In genomic region chrX:100774341-100774811, GRCm38 (mm10) we compare ENCODE assay signal across 8 mouse cellular contexts. TPM values are rescaled to one million over a fixed set of nuclear protein-coding genes. Genes with fewer than 3 reads are reported as not detected.
DNase-seq lines count a peak whose midpoint lies in the region; ATAC-seq and TF ChIP-seq lines count a peak whose summit lies in the region.

No protein-coding gene starts in this region.

- H3K4me1 ChIP-seq in embryonic facial prominence, embryonic 12.5 days = 0 out of 2 replicates have a peak, but pooled peaks cover 2% of the 10 kb centered on the region
- H3K4me1 ChIP-seq in heart, embryonic 11.5 days (ENCODE audit: control insufficient read depth, insufficient read depth, low read length) = no peaks in the 10 kb centered on the region
- H3K4me1 ChIP-seq in kidney, embryonic 14.5 days (ENCODE audit: control insufficient read depth, insufficient read depth, low read length) = no peaks in the 10 kb centered on the region

- 25% methylated on average over 23 of the region's 23 CpGs for WGBS in embryonic facial prominence, embryonic 12.5 days
- WGBS in heart, embryonic 11.5 days (ENCODE audit: insufficient replicate concordance) = 6% methylated on average over 23 of the region's 23 CpGs
- WGBS in kidney, embryonic 14.5 days = 21% methylated on average over 23 of the region's 23 CpGs

- peaks cover 2% of the 10 kb centered on the region for H3K79me3 ChIP-seq in C2C12 (ENCODE audit: low read depth)

- H3K9me3 ChIP-seq in embryonic facial prominence, embryonic 12.5 days = no peaks in the 10 kb centered on the region
- H3K9me3 ChIP-seq in heart, embryonic 11.5 days (replicated peaks; ENCODE audit: control insufficient read depth, low read length) = no peaks in the 10 kb centered on the region
- no peaks in the 10 kb centered on the region for H3K9me3 ChIP-seq in kidney, embryonic 14.5 days (ENCODE audit: control insufficient read depth, low read length)

- H3K36me3 ChIP-seq in C2C12 (ENCODE audit: control insufficient read depth, insufficient read depth) = no peaks in the 10 kb centered on the region
- no peaks in the 10 kb centered on the region for H3K36me3 ChIP-seq in embryonic facial prominence, embryonic 12.5 days
- H3K36me3 ChIP-seq in heart, embryonic 11.5 days (ENCODE audit: control insufficient read depth, insufficient read depth, low read length) = no peaks in the 10 kb centered on the region
- H3K36me3 ChIP-seq in kidney, embryonic 14.5 days (ENCODE audit: control insufficient read depth, insufficient read depth, low read length) = no peaks in the 10 kb centered on the region

- H3K9ac ChIP-seq in embryonic facial prominence, embryonic 12.5 days = peak overlapping the region; percentile 60
- peak overlapping the region; percentile 72 for H3K9ac ChIP-seq in heart, embryonic 11.5 days (ENCODE audit: low read depth, low read length)
- H3K9ac ChIP-seq in kidney, embryonic 14.5 days (ENCODE audit: low read depth, low read length) = peak overlapping the region; percentile 59

- peak; percentile 64 for ATAC-seq in activated CD4-positive, CD25-positive, alpha-beta regulatory T cell, adult 4 months
- no peak for ATAC-seq in embryonic facial prominence, embryonic 12.5 days (ENCODE audit: insufficient number of reproducible peaks, insufficient read depth, low FRiP score, low TSS enrichment)
- ATAC-seq in heart, embryonic 11.5 days (replicated peaks; ENCODE audit: insufficient number of reproducible peaks, low FRiP score, low TSS enrichment) = 0 out of 2 replicates have a peak, but pooled peaks have one; percentile 22
- peak; percentile 60 for ATAC-seq in kidney, embryonic 14.5 days (ENCODE audit: low FRiP score, low TSS enrichment)

- peaks cover 18% of the 10 kb centered on the region for H3K79me2 ChIP-seq in C2C12 (ENCODE audit: control insufficient read depth, insufficient read depth)

- peak; percentile 22 for TF ChIP-seq CTCF in C2C12 (IDR thresholded peaks at IDR 0.05; ENCODE audit: control insufficient read depth, insufficient read depth, insufficient read length)

- H3K27me3 ChIP-seq in C2C12 (ENCODE audit: control insufficient read depth, insufficient read depth, insufficient read length) = no peaks in the 10 kb centered on the region
- peaks cover 12% of the 10 kb centered on the region; the same call in 1 of the 2 replicates for H3K27me3 ChIP-seq in embryonic facial prominence, embryonic 12.5 days
- H3K27me3 ChIP-seq in heart, embryonic 11.5 days (ENCODE audit: control insufficient read depth, insufficient read depth, low read length) = peaks cover 5% of the 10 kb centered on the region; the same call in 1 of the 2 replicates
- no peaks in the 10 kb centered on the region for H3K27me3 ChIP-seq in kidney, embryonic 14.5 days (ENCODE audit: control insufficient read depth, insufficient read depth, low read length)

- H3K27ac ChIP-seq in embryonic facial prominence, embryonic 12.5 days = no peak overlapping the region
- H3K27ac ChIP-seq in heart, embryonic 11.5 days (ENCODE audit: low read depth, low read length) = no peak overlapping the region
- H3K27ac ChIP-seq in kidney, embryonic 14.5 days (ENCODE audit: low read depth, low read length) = no peak overlapping the region

- peak overlapping the region; percentile 50 for H3K4me2 ChIP-seq in embryonic facial prominence, embryonic 12.5 days (replicated peaks)
- peak overlapping the region; percentile 70 for H3K4me2 ChIP-seq in heart, embryonic 11.5 days
- peak overlapping the region; percentile 44 for H3K4me2 ChIP-seq in kidney, embryonic 14.5 days (replicated peaks; ENCODE audit: low read depth, low read length)

- peak; percentile 81 for DNase-seq in lung, postnatal 10 days
- DNase-seq in ovary, adult 18-20 months (ENCODE audit: low spot score) = peak; percentile 31
- peak; percentile 83 for DNase-seq in thymus, postnatal 4 days

- peak overlapping the region; percentile 52 for H3ac ChIP-seq in C2C12 (ENCODE audit: control insufficient read depth, insufficient read length, low read depth)

- H3K4me3 ChIP-seq in C2C12 (ENCODE audit: insufficient read depth, poor library complexity, severe bottlenecking) = peak overlapping the region; percentile 18
- peak overlapping the region; percentile 41 for H3K4me3 ChIP-seq in embryonic facial prominence, embryonic 12.5 days
- H3K4me3 ChIP-seq in heart, embryonic 11.5 days (ENCODE audit: low read depth, low read length) = peak overlapping the region; percentile 48
- H3K4me3 ChIP-seq in kidney, embryonic 14.5 days (ENCODE audit: low read length) = peak overlapping the region; percentile 39

TF ChIP-seq in C2C12, 6 proteins besides CTCF, POLR2A, EP300 and RAD21:
- TF ChIP-seq USF1 (IDR thresholded peaks at IDR 0.05; ENCODE audit: low read depth) (no peak), MYOD1 (IDR thresholded peaks at IDR 0.05; ENCODE audit: control insufficient read depth, insufficient read length, low read depth) (no peak), MYOG (IDR thresholded peaks at IDR 0.05; ENCODE audit: control insufficient read depth, extremely low read depth, insufficient read length) (no peak), MAX (IDR thresholded peaks at IDR 0.05) (no peak), CEBPB (IDR thresholded peaks at IDR 0.05; ENCODE audit: low read depth) (no peak), FOSL1 (IDR thresholded peaks at IDR 0.05; ENCODE audit: insufficient read depth, low read length, poor library complexity, severe bottlenecking) (no peak)

RNA-seq across cellular contexts. Expression of gene Dlg3, which starts 6.9 kb away (rescaled TPM):
- polyA plus RNA-seq in C2C12 (2012; fragmentation: generic; extraction: Trizol) = 6.0 TPM
- polyA plus RNA-seq in activated CD4-positive, CD25-positive, alpha-beta regulatory T cell, adult 4 months (2017; shearing (Covaris generic)) = 1 to 10 TPM; 1.9 to 2.3 TPM
- 13.4 and 14.2 TPM in 2 replicates for polyA plus RNA-seq in embryonic facial prominence, embryonic 12.5 days (2016; fragmentation: Nextera tagmentation; extraction: Ambion mirVana)
- 3.2 and 4.0 TPM in 2 replicates for polyA plus RNA-seq in heart, embryonic 11.5 days (2014; fragmentation: Nextera tagmentation; extraction: Ambion mirVana)
- polyA plus RNA-seq in kidney, embryonic 14.5 days (2014; fragmentation: Nextera tagmentation; extraction: Ambion mirVana) = 7.3 and 9.3 TPM in 2 replicates

RNA-seq across cellular contexts. Expression of gene Gdpd2, which starts 44.7 kb away (rescaled TPM):
- 0.05 TPM for polyA plus RNA-seq in C2C12 (2012; fragmentation: generic; extraction: Trizol)
- polyA plus RNA-seq in activated CD4-positive, CD25-positive, alpha-beta regulatory T cell, adult 4 months (2017; shearing (Covaris generic)) = not detected
- 2.7 and 3.4 TPM in 2 replicates for polyA plus RNA-seq in embryonic facial prominence, embryonic 12.5 days (2016; fragmentation: Nextera tagmentation; extraction: Ambion mirVana)
- polyA plus RNA-seq in heart, embryonic 11.5 days (2014; fragmentation: Nextera tagmentation; extraction: Ambion mirVana) = 0.52 and 0.58 TPM in 2 replicates
- polyA plus RNA-seq in kidney, embryonic 14.5 days (2014; fragmentation: Nextera tagmentation; extraction: Ambion mirVana) = 1.5 and 2.6 TPM in 2 replicates

Comparison
In these comparisons a context has a peak if more than half of its experiments do, and no peak if none do; other contexts are left out.
1. DNase-seq: peak in every context shown above with its lines; median percentile 83 in thymus, postnatal 4 days; 81 in lung, postnatal 10 days; 31 in ovary, adult 18-20 months.